ENCODE assay signal across 20 mouse cellular contexts in the genomic region with DNA sequence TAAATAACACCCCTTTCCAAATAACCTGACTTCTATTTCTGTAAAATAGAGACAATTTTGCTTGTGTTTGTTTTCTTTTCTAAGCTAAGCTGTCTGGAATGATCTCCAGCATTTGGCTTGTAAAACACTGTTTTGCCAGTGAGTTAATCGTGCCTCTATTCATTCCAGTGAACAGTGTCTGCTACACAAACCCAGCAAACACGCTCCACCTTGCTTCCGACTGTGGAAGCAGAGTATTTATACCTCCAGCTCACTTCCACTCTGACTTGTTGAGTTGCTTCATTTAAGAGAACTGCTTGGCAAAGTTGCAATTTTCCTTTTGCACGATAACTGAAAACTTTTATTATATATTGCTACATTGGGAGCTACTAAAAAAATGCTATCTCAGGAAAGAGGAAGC.
DNase-seq lines count a peak whose midpoint lies in the region; ATAC-seq and TF ChIP-seq lines count a peak whose summit lies in the region.
"Had no signal": no experiment of that assay in that cellular context is flagged by ENCODE, and none has a peak within 500 bp of the region (broad histone marks: within the 10 kb centered on the region; RNA-seq: fewer than 3 reads in every experiment).

No protein-coding gene starts in this region.

- 0 out of 2 replicates have a peak overlapping the region, but pooled peaks have one; percentile 18 for H3K27ac ChIP-seq in embryonic fibroblast, embryonic 13.5 days (ENCODE audit: insufficient read depth, low read length)
- H3K27ac ChIP-seq in kidney, embryonic 16.5 days (ENCODE audit: low read length) = no peak overlapping the region
- H3K27ac ChIP-seq: embryonic facial prominence, embryonic 12.5 days; forebrain, embryonic 13.5 days; hindbrain, embryonic 15.5 days had no signal

- DNase-seq in frontal cortex, postnatal 25 days (ENCODE audit: low spot score in 2 of 2) = no peak
- DNase-seq in left cerebral cortex, postnatal 25 days (ENCODE audit: low spot score in 2 of 2) = peak; percentile 2 to 39
- DNase-seq in left cerebral cortex, adult 18-20 months (ENCODE audit: low spot score in 2 of 2) = no peak
- no peak for DNase-seq in cerebellum, postnatal 4 days (ENCODE audit: low spot score in 2 of 2)
- DNase-seq: adrenal gland, adult 2 months; adrenal gland, postnatal 25 days; cerebellum, adult 2 months; cerebellum, postnatal 10 days; embryo, embryonic 11 days; gastrocnemius, postnatal 14 days; heart, postnatal 36 days had no signal

- H3K9ac ChIP-seq in kidney, embryonic 16.5 days (replicated peaks; ENCODE audit: low read length) = no peak overlapping the region
- H3K9ac ChIP-seq: embryonic facial prominence, embryonic 12.5 days; forebrain, embryonic 13.5 days; heart, embryonic 12.5 days; hindbrain, embryonic 15.5 days had no signal

- H3K4me2 ChIP-seq in kidney, embryonic 16.5 days (replicated peaks; ENCODE audit: low read depth, low read length) = no peak overlapping the region
- H3K4me2 ChIP-seq: embryonic facial prominence, embryonic 12.5 days; forebrain, embryonic 13.5 days; heart, embryonic 12.5 days; hindbrain, embryonic 15.5 days had no signal

- TF ChIP-seq POLR2A in embryonic fibroblast, embryonic 13.5 days (IDR thresholded peaks at IDR 0.05; ENCODE audit: low read depth, low read length) = no peak

- WGBS in kidney, embryonic 16.5 days = 74% methylated on average over 4 of the region's 4 CpGs

- TF ChIP-seq CTCF in embryonic fibroblast, embryonic 13.5 days (IDR thresholded peaks at IDR 0.05; ENCODE audit: borderline replicate concordance, insufficient read depth, low read length) = no peak

- no peak overlapping the region for H3K4me3 ChIP-seq in embryonic fibroblast, embryonic 13.5 days (ENCODE audit: insufficient read depth, low read length)
- no peak overlapping the region for H3K4me3 ChIP-seq in kidney, embryonic 16.5 days (ENCODE audit: low read length)
- H3K4me3 ChIP-seq: embryonic facial prominence, embryonic 12.5 days; forebrain, embryonic 13.5 days; heart, embryonic 12.5 days; hindbrain, embryonic 15.5 days had no signal

- no peaks in the 10 kb centered on the region for H3K4me1 ChIP-seq in embryonic fibroblast, embryonic 13.5 days (ENCODE audit: control insufficient read depth, insufficient read depth, low read length)
- no peaks in the 10 kb centered on the region for H3K4me1 ChIP-seq in kidney, embryonic 16.5 days (ENCODE audit: insufficient read depth, low read length)
- H3K4me1 ChIP-seq: embryonic facial prominence, embryonic 12.5 days; forebrain, embryonic 13.5 days; heart, embryonic 12.5 days; hindbrain, embryonic 15.5 days had no signal

- peak; percentile 62 for ATAC-seq in frontal cortex, adult (ENCODE audit: low TSS enrichment)
- ATAC-seq in kidney, embryonic 16.5 days (ENCODE audit: low FRiP score, low TSS enrichment) = no peak
- ATAC-seq: activated CD4-positive, CD25-positive, alpha-beta regulatory T cell, adult 4 months; forebrain, embryonic 13.5 days; Patski had no signal

- no peaks in the 10 kb centered on the region for H3K9me3 ChIP-seq in kidney, embryonic 16.5 days (ENCODE audit: low read length)
- H3K9me3 ChIP-seq: embryonic facial prominence, embryonic 12.5 days; forebrain, embryonic 13.5 days; heart, embryonic 12.5 days; hindbrain, embryonic 15.5 days had no signal

- no peaks in the 10 kb centered on the region for H3K36me3 ChIP-seq in kidney, embryonic 16.5 days (ENCODE audit: insufficient read depth, low read length)
- H3K36me3 ChIP-seq: embryonic facial prominence, embryonic 12.5 days; heart, embryonic 12.5 days; hindbrain, embryonic 15.5 days had no signal

- intact Hi-C loops in left cerebral cortex, postnatal 25 days (cut with DNase I) = no loop called here

- H3K27me3 ChIP-seq in kidney, embryonic 16.5 days (ENCODE audit: insufficient read depth, low read length) = no peaks in the 10 kb centered on the region
- H3K27me3 ChIP-seq: embryonic facial prominence, embryonic 12.5 days; forebrain, embryonic 13.5 days; heart, embryonic 12.5 days; hindbrain, embryonic 15.5 days; Patski had no signal

Comparison
In these comparisons a context has a peak if more than half of its experiments do, and no peak if none do; other contexts are left out.
1. DNase-seq: peak in left cerebral cortex, postnatal 25 days (2 of 2); none in frontal cortex, postnatal 25 days (0 of 2), left cerebral cortex, adult 18-20 months (0 of 2) and cerebellum, postnatal 4 days (0 of 2).